Mouse (Mus musculus) liver, embryonic 16.5 days (tissue): ENCODE data around the gene Ryk. TPM values are rescaled to one million over a fixed set of nuclear protein-coding genes. Genes with fewer than 3 reads are reported as not detected.

ENCODE experiments used
- ATAC-seq: fragments of 200-750 bp; cut with Nextera tagmentation; 2 replicates; pipeline ENCODE4 v1.8.0; 2017; ENCODE audit warnings: low read depth, mild to moderate bottlenecking, moderate number of reproducible peaks, moderate library complexity
- H3K27ac ChIP-seq: fragments of 300-500 bp; sonication (generic); 2 replicates; pipeline ENCODE4 v1.5.1; 2014; ENCODE audit warnings: mild to moderate bottlenecking, low read length
- H3K27me3 ChIP-seq: fragments of 300-500 bp; sonication (generic); 2 replicates; pipeline ENCODE4 v1.6.1; 2014; ENCODE audit warnings: low read depth, low read length, mixed read lengths; ENCODE audit not compliant: control insufficient read depth, insufficient read depth
- H3K36me3 ChIP-seq: fragments of 300-500 bp; sonication (generic); 2 replicates; pipeline ENCODE4 v1.6.1; 2014; ENCODE audit warnings: mild to moderate bottlenecking; ENCODE audit not compliant: control insufficient read depth, insufficient read depth
- H3K4me1 ChIP-seq: fragments of 300-500 bp; sonication (generic); 2 replicates; pipeline ENCODE4 v1.6.1; 2014; ENCODE audit warnings: low read depth, low read length, mixed read lengths; ENCODE audit not compliant: control insufficient read depth
- H3K4me2 ChIP-seq: fragments of 300-500 bp; sonication (generic); 2 replicates; pipeline ENCODE4 v1.6.1; 2014; ENCODE audit warnings: low read depth, low read length, mixed read lengths
- H3K4me3 ChIP-seq: fragments of 300-500 bp; sonication (generic); 2 replicates; pipeline ENCODE4 v1.5.1; 2014; ENCODE audit warnings: low read depth, mild to moderate bottlenecking, low read length
- H3K9ac ChIP-seq: fragments of 300-500 bp; sonication (generic); 2 replicates; pipeline ENCODE4 v1.6.1; 2014; ENCODE audit warnings: low read depth, low read length
- H3K9me3 ChIP-seq: fragments of 300-500 bp; sonication (generic); replicated peaks from 2 replicates; pipeline ENCODE4 v1.6.1; 2016; ENCODE audit warnings: low read length; ENCODE audit not compliant: control insufficient read depth
- whole genome bisulfite sequencing: fragments of 180-500 bp; shearing (Covaris S2); extraction: QIAGEN DNeasy Blood & Tissue Kit; methylation state at CpG from one replicate; pipeline ENCODE4 v1.1.7; 2014; ENCODE audit not compliant: insufficient replicate concordance; 5-methylcytosine and 5-hydroxymethylcytosine counted together
- polyA plus RNA-seq: library from polyadenylated mRNA; unstranded; fragments of >200 nt; fragmentation: Nextera tagmentation; extraction: Ambion mirVana; gene quantifications from 2 replicates; pipeline ENCODE4 v1.2.1, GENCODE M21; 2015

Ryk gene
- polyA plus RNA-seq, 1 experiment from 2014 or later, result 3.0 TPM

DNA sequence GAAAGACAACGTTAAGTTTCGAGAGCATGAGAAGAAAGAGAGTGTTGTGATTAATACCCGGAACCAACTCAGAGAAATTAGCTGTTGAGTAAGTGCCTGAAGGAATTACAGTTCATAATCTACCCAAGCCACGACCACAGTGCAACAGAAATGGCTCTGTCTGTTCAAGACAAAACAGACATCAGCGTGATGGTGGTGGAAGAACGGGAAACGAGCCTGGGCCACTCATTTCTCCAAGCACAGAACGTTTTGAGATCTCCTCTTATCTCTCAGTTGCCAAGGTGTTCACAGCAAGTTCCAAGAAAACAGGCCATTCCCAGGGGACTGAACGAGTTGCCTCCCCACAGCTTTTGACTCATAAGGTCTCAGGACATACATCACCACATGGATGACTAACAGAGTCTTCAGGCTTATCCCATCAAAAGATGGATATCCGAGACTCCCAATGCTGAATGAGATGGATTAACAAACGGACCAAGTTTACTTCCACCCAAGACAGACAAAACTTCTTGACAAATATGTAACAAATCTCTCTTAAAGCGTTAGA lies 111.8 kb downstream of the Ryk start:
- ATAC-seq, result no peak
- H3K9me3 ChIP-seq, result no peaks in the 10 kb centered on the region
- WGBS, result 52% methylated on average over 12 of the region's 12 CpGs
- no peaks in the 10 kb centered on the region for H3K4me1 ChIP-seq
- H3K36me3 ChIP-seq, result no peaks in the 10 kb centered on the region
- no peak overlapping the region for H3K27ac ChIP-seq
- no peak overlapping the region for H3K9ac ChIP-seq
- H3K27me3 ChIP-seq, result no peaks in the 10 kb centered on the region
- no peak overlapping the region for H3K4me2 ChIP-seq
- H3K4me3 ChIP-seq, result no peak overlapping the region

DNA sequence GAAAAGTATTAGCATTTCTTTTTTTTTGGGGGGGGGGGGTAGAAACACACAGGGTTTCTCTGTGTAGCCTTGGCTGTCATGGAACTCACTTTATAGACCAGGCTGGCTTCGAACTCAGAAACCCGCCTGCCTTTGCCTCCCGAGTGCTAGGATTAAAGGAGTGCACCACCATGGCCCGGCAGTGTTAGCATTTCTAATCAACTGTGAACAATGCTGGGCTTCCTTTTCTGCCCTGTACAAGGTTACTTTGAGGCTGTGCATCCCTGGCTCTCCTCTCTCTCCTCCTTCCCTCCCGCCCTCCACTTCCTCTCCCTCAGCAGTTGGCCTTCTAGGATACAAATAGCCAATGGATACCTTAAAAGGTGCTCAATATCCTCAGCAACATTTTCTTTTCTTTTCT lies 114.0 kb downstream of the Ryk start:
- no peaks in the 10 kb centered on the region for H3K4me1 ChIP-seq
- H3K4me3 ChIP-seq, result no peak overlapping the region
- no peaks in the 10 kb centered on the region for H3K36me3 ChIP-seq
- H3K27me3 ChIP-seq, result no peaks in the 10 kb centered on the region
- WGBS, result 67% methylated on average over 5 of the region's 5 CpGs
- no peak overlapping the region for H3K27ac ChIP-seq
- no peak for ATAC-seq
- H3K9ac ChIP-seq, result no peak overlapping the region
- no peak overlapping the region for H3K4me2 ChIP-seq
- H3K9me3 ChIP-seq, result no peaks in the 10 kb centered on the region

DNA sequence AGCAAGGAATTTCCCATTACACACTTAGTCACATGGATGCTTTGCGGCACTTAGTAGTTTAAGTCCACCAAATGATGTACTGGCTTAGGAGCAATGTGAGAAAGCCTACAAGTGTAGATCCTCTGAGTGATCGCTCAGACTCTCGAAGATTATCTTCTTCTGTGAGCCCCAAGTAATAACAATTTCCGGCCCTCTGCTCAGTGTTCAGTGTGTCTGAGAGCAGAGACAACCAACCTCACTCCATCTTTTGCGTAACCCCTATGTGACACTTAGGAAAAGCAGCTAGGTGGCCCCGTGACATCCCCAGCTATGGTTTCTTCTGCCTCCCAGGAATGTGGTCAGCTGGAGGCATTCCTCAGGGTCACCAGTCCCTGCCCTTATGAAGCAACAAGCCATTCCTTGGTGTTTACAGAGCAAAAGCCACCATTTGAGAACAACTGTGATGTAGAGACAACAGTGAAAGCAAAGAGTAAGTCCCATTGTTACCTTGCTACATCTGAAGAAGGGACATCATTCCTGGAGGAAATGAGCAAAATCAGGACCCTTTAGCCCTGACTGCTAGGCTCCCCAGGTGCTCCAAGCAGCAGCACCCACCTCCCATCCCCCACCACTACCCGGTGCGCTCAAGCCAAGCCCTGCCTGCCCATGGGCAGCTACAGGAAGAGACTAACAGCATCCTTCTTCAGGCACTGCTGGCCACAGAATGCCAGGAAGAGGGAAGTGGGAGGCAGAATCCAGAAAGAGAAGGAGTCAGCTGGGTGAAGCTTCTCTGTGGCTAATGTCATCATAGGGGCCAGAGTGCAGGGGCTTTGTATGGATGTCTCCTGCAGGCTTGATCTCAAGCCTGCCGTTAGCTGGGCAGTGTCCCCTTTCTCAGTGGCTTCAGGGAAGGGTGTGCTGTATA lies 116.6 kb downstream of the Ryk start:
- Histone ChIP-seq H3K4me3 (no peak overlapping the region), H3K36me3 (no peaks in the 10 kb centered on the region), H3K9me3 (no peaks in the 10 kb centered on the region), H3K27me3 (no peaks in the 10 kb centered on the region), H3K9ac (no peak overlapping the region), H3K4me1 (no peaks in the 10 kb centered on the region), H3K4me2 (no peak overlapping the region), H3K27ac (no peak overlapping the region)
- WGBS, result 68% methylated on average over 9 of the region's 9 CpGs
- no peak for ATAC-seq

DNA sequence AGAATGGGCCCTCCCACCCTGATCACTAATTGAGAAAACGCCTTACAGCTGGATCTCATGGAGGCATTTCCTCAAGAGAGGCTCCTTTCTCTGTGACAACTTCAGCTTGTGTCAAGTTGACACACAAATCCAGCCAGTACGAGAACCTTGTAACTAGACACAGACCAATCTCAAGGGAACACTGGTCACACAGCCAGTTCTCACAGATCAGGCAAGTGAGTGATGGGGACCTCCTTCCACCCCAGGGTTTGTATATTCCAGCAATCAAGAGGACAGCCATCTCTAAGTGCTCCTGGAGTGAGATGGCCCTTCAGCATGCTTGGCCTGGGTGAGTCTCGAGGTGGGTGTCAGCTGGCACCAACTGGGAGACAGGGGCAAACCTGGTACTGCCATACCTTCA lies 121.1 kb downstream of the Ryk start:
- Histone ChIP-seq H3K9me3 (no peaks in the 10 kb centered on the region), H3K36me3 (no peaks in the 10 kb centered on the region), H3K4me2 (no peak overlapping the region), H3K9ac (no peak overlapping the region), H3K27me3 (no peaks in the 10 kb centered on the region), H3K4me1 (no peaks in the 10 kb centered on the region), H3K4me3 (no peak overlapping the region), H3K27ac (no peak overlapping the region)
- WGBS, result 61% methylated on average over 3 of the region's 3 CpGs
- ATAC-seq, result no peak

Other genes starting within 250 kb of the Ryk start
- gene Anapc13, start 208.6 kb upstream of the Ryk start, polyA plus RNA-seq, result 89.4 and 95.1 TPM in 2 replicates
- 15.9 and 17.4 TPM in 2 replicates for gene Cep63, start 208.4 kb upstream of the Ryk start, polyA plus RNA-seq
- 5.0 and 5.4 TPM in 2 replicates for gene Amotl2, start 118.2 kb upstream of the Ryk start, polyA plus RNA-seq
- gene Slco2a1, start 153.8 kb downstream of the Ryk start, polyA plus RNA-seq, result 10.6 and 13.5 TPM in 2 replicates